Mouse (Mus musculus) adrenal gland, postnatal 14 days (tissue): ENCODE results near the gene Nyap1. TPM values are rescaled to one million over a fixed set of nuclear protein-coding genes. Genes with fewer than 3 reads are reported as not detected.

Source experiments
- DNase-seq: peaks from one replicate; pipeline ENCODE4 v3.0.0; 2021; ENCODE audit warnings: mixed read lengths
- long read RNA-seq, 2 experiments: library from polyadenylated mRNA; stranded (forward); transcript quantifications; one replicate each; pipeline ENCODE4 v2.0.0; 2021
- total RNA-seq: library from RNA; stranded (reverse); gene quantifications from 2 replicates; pipeline ENCODE4 v1.2.3, GENCODE M21; 2021

Gene Nyap1
- 3.6 and 5.9 TPM in 2 replicates for total RNA-seq
- long read RNA-seq, experiment 1, partial matches to known transcripts = 0 of 1 reads
- long read RNA-seq, experiment 1, other reads (novel, unspliced or antisense) = 1 of 1 reads
- long read RNA-seq, experiment 2 = 0 reads

GRCm38 (mm10) chr5:137741023-137741931, at the start of gene Nyap1:
Gene Nyap1, minus strand, starts transcription at chr5:137741607.
- peak; percentile 89 for DNase-seq

GRCm38 (mm10) chr5:137788946-137789531, 47.6 kb upstream of the Nyap1 start:
- DNase-seq = no peak

GRCm38 (mm10) chr5:137788171-137788570, 46.8 kb upstream of the Nyap1 start:
- DNase-seq = no peak

GRCm38 (mm10) chr5:137787151-137787928, 45.9 kb upstream of the Nyap1 start, which contains the start of the genes Mepce and Zcwpw1:
Gene Mepce, minus strand, starts transcription at chr5:137787655.
Gene Zcwpw1, plus strand, starts transcription at chr5:137787798.
- peak; percentile 96 for DNase-seq

GRCm38 (mm10) chr5:137786109-137786942, 44.9 kb upstream of the Nyap1 start:
- peak; percentile 99 for DNase-seq

GRCm38 (mm10) chr5:137785164-137786031, 44.0 kb upstream of the Nyap1 start:
- peak; percentile 75 for DNase-seq

GRCm38 (mm10) chr5:137784546-137784945, 43.1 kb upstream of the Nyap1 start:
- DNase-seq = peak; percentile 64

GRCm38 (mm10) chr5:137783901-137784540, 42.6 kb upstream of the Nyap1 start:
- no peak for DNase-seq

- no peak for DNase-seq
Observed at GRCm38 (mm10) chr5:137782776-137783522, 41.5 kb upstream of the Nyap1 start.

- DNase-seq = no peak
Observed at GRCm38 (mm10) chr5:137781661-137782060, 40.3 kb upstream of the Nyap1 start.

GRCm38 (mm10) chr5:137779053-137779933, 37.9 kb upstream of the Nyap1 start:
- peak; percentile 74 for DNase-seq

GRCm38 (mm10) chr5:137778635-137779034, 37.2 kb upstream of the Nyap1 start, which contains the start of gene Ppp1r35:
Gene Ppp1r35, plus strand, starts transcription at chr5:137778849.
- DNase-seq = peak; percentile 97

GRCm38 (mm10) chr5:137777267-137777845, 35.9 kb upstream of the Nyap1 start:
- no peak for DNase-seq

GRCm38 (mm10) chr5:137776408-137776918, 35.1 kb upstream of the Nyap1 start:
- peak; percentile 66 for DNase-seq

- DNase-seq = no peak
Observed at GRCm38 (mm10) chr5:137775587-137776290, 34.3 kb upstream of the Nyap1 start.

GRCm38 (mm10) chr5:137772755-137773154, 31.3 kb upstream of the Nyap1 start:
- no peak for DNase-seq

- peak; percentile 67 for DNase-seq
Observed at GRCm38 (mm10) chr5:137770709-137771108, 29.3 kb upstream of the Nyap1 start.
